Mouse (Mus musculus): ENCODE data around the gene Foxd2.

Foxd2 gene

GRCm38 (mm10) chr4:114912705-114913593, 4.3 kb upstream of the Foxd2 start:
- no peak for DNase-seq (ENCODE audit: low read depth, low spot score)

GRCm38 (mm10) chr4:114909602-114910484, 1.2 kb upstream of the Foxd2 start:
- DNase-seq (ENCODE audit: low read depth, low spot score), result no peak

GRCm38 (mm10) chr4:114907951-114908828, 483 bp downstream of the Foxd2 start:
- no peak for DNase-seq (ENCODE audit: low read depth, low spot score)

GRCm38 (mm10) chr4:114907056-114907917, 1.4 kb downstream of the Foxd2 start:
- no peak for DNase-seq (ENCODE audit: low read depth, low spot score)

- no peak for DNase-seq (ENCODE audit: low read depth, low spot score)
Observed at GRCm38 (mm10) chr4:114905969-114906680, 2.5 kb downstream of the Foxd2 start.

- no peak for DNase-seq (ENCODE audit: low read depth, low spot score)
Observed at GRCm38 (mm10) chr4:114905501-114905900, 3.2 kb downstream of the Foxd2 start.

- no peak for DNase-seq (ENCODE audit: low read depth, low spot score)
Observed at GRCm38 (mm10) chr4:114903422-114903782, 5.3 kb downstream of the Foxd2 start.

GRCm38 (mm10) chr4:114902641-114903421, 5.8 kb downstream of the Foxd2 start:
- DNase-seq (ENCODE audit: low read depth, low spot score), result no peak

GRCm38 (mm10) chr4:114901643-114902351, 6.9 kb downstream of the Foxd2 start:
- no peak for DNase-seq (ENCODE audit: low read depth, low spot score)

GRCm38 (mm10) chr4:114900866-114901642, 7.6 kb downstream of the Foxd2 start:
- DNase-seq (ENCODE audit: low read depth, low spot score), result no peak

GRCm38 (mm10) chr4:114899885-114900284, 8.8 kb downstream of the Foxd2 start:
- DNase-seq (ENCODE audit: low read depth, low spot score), result no peak

- DNase-seq (ENCODE audit: low read depth, low spot score), result no peak
Observed at GRCm38 (mm10) chr4:114897853-114898252, 10.8 kb downstream of the Foxd2 start.

GRCm38 (mm10) chr4:114882232-114882631, 26.4 kb downstream of the Foxd2 start:
- DNase-seq (ENCODE audit: low read depth, low spot score), result no peak

GRCm38 (mm10) chr4:114876441-114876972, 32.2 kb downstream of the Foxd2 start:
- no peak for DNase-seq (ENCODE audit: low read depth, low spot score)

GRCm38 (mm10) chr4:114869765-114870490, 38.7 kb downstream of the Foxd2 start:
- DNase-seq (ENCODE audit: low read depth, low spot score), result no peak

- no peak for DNase-seq (ENCODE audit: low read depth, low spot score)
Observed at GRCm38 (mm10) chr4:114863166-114863565, 45.5 kb downstream of the Foxd2 start.

- DNase-seq (ENCODE audit: low read depth, low spot score), result no peak
Observed at GRCm38 (mm10) chr4:114858426-114858825, 50.2 kb downstream of the Foxd2 start.

Data from telencephalon, adult 2 months (tissue).